Mouse (Mus musculus): ENCODE results near the gene Igsf21. TPM values are rescaled to one million over a fixed set of nuclear protein-coding genes. Genes with fewer than 3 reads are reported as not detected.

Igsf21 gene
- polyA plus RNA-seq (2012): not detected in 2 replicates

GRCm38 (mm10) chr4:140246180-140247005 is at the start of gene Igsf21:
Gene Igsf21, minus strand, starts transcription at chr4:140246784.
- TF ChIP-seq GATA1 (IDR thresholded peaks at IDR 0.05; ENCODE audit: low read length): no peak

GRCm38 (mm10) chr4:140285726-140286316 is 39.2 kb upstream of the Igsf21 start:
- no peak for TF ChIP-seq GATA1 (IDR thresholded peaks at IDR 0.05; ENCODE audit: low read length)

GRCm38 (mm10) chr4:140283398-140283797 is 36.8 kb upstream of the Igsf21 start:
- no peak for TF ChIP-seq GATA1 (IDR thresholded peaks at IDR 0.05; ENCODE audit: low read length)

- no peak for TF ChIP-seq GATA1 (IDR thresholded peaks at IDR 0.05; ENCODE audit: low read length)
These were observed 31.7 kb upstream of the Igsf21 start for GRCm38 (mm10) chr4:140278269-140278668.

DNA sequence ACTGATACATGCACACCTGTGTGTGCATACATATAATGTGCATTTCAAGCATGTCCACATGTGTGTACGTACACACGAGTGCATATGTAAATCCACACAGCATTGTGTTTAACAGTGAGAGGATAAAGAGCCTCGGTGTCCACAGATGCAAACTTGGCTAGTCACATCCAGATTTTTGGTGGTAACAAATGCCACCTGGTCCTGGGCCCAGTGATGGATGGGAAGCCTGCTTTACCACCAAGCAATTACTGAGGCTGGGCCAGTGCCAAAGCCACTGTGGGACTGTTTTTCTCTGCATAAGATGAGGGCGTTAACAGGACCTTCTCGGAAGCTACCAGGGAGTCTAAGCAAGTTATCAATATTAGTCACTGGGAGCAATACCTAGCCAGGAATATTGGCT is 25.3 kb upstream of the Igsf21 start:
- TF ChIP-seq GATA1 (IDR thresholded peaks at IDR 0.05; ENCODE audit: low read length): no peak

GRCm38 (mm10) chr4:140270451-140270850 is 23.9 kb upstream of the Igsf21 start:
- TF ChIP-seq GATA1 (IDR thresholded peaks at IDR 0.05; ENCODE audit: low read length): no peak

GRCm38 (mm10) chr4:140269184-140269840 is 22.7 kb upstream of the Igsf21 start:
- TF ChIP-seq GATA1 (IDR thresholded peaks at IDR 0.05; ENCODE audit: low read length): no peak

DNA sequence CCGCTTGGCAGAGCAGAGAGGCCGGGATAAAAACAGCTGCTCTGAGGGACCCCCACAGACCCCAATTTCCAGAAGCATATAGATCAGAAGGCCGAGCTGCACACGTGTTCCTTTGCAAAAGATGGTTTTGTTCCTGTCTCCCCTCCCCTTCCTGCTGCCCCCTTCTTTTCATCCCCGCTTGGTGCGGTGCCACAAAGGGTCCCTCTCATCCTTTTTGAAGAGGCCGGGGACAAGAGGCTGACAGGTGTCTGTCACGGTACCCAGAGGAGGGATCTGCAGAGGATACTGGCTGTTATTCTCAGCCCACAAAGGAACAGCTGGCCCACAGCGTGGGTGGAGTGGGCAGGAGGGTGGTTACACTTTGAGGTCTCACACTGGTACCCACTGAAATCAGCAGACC is 21.3 kb upstream of the Igsf21 start:
- TF ChIP-seq GATA1 (IDR thresholded peaks at IDR 0.05; ENCODE audit: low read length): no peak

- TF ChIP-seq GATA1 (IDR thresholded peaks at IDR 0.05; ENCODE audit: low read length): no peak
These were observed 20.5 kb upstream of the Igsf21 start for GRCm38 (mm10) chr4:140267086-140267485.

- no peak for TF ChIP-seq GATA1 (IDR thresholded peaks at IDR 0.05; ENCODE audit: low read length)
These were observed 12.4 kb upstream of the Igsf21 start for GRCm38 (mm10) chr4:140258968-140259367.

DNA sequence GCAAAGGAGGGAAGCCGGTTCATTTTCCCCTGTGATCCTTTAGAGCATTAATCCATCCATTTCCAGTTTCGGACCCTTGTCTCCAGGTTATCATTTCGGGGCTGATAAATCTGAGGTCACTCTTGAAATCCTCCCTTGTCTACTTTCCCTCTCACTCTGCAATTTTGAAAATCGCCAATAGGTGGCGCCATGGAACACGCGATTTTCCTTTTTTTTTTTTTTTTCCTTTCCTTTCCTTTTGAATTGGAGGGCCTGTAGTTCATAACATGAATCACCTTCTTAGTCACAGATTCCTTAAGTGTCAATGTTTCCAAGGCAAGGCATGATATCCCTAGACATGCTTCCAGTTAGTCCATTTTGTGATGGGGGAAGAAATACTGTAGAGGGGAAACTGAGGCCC is 5.8 kb upstream of the Igsf21 start:
- no peak for TF ChIP-seq GATA1 (IDR thresholded peaks at IDR 0.05; ENCODE audit: low read length)

DNA sequence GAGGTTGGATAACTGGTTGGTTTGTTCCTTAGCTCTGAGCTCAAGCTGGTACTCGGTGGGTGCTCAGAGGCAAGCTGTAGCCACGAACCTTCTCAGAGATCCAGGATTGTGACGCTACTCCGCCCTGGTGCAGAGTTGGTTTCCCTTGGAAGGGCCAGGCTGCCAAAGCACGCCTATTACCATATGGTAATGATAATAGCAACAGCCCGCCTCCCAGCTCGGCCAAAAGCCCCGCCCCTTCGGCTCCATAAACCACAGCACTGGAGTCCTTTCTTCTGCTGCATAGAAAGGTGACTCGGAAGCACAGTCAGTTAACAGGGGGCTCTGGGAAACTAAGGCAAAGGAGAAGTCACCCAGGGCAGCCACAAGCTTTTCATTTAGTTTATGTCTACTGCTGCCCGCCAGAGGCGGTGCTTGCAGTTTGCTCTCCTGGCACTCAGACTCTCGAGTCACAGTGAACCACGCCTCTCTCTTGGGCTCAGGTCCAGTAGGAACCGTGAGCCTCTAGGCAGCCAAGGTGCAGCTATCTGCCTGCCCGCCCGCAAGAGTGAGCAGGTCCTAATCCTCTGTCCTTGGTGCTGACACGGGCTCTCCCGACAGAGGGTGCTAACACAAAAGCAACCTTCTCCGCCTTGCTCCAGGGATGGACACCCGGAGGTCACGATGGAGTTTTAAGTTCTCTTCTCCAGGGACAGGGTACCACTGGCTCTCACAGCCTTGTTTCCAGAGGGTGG is 2.6 kb upstream of the Igsf21 start:
- TF ChIP-seq GATA1 (IDR thresholded peaks at IDR 0.05; ENCODE audit: low read length): no peak

GRCm38 (mm10) chr4:140248396-140248795 is 1.8 kb upstream of the Igsf21 start:
- no peak for TF ChIP-seq GATA1 (IDR thresholded peaks at IDR 0.05; ENCODE audit: low read length)

GRCm38 (mm10) chr4:140247006-140248003 is 721 bp upstream of the Igsf21 start:
- TF ChIP-seq GATA1 (IDR thresholded peaks at IDR 0.05; ENCODE audit: low read length): no peak
